Mouse (Mus musculus): ENCODE data around the gene Olfr729.

Olfr729 gene

GRCm38 (mm10) chr14:50152810-50153209 lies at the start of gene Olfr729:
Olfr729 (minus strand) TSS chr14:50152910.
- no peak for DNase-seq (ENCODE audit: low read depth, low spot score)

GRCm38 (mm10) chr14:50188098-50188497 lies 35.4 kb upstream of the Olfr729 start, which contains the start of gene Olfr730:
Olfr730 (minus strand) TSS chr14:50188198.
- DNase-seq (ENCODE audit: low read depth, low spot score): no peak

- no peak for DNase-seq (ENCODE audit: low read depth, low spot score)
These were observed 10.1 kb downstream of the Olfr729 start, which contains the start of gene Olfr728 for GRCm38 (mm10) chr14:50142580-50142979. Olfr728 (minus strand) TSS chr14:50142680.

- DNase-seq (ENCODE audit: low read depth, low spot score): no peak
These were observed 29.8 kb downstream of the Olfr729 start, which contains the start of gene Olfr727 for GRCm38 (mm10) chr14:50122886-50123285. Olfr727 (plus strand) TSS chr14:50123186.
